Mouse (Mus musculus) embryonic facial prominence, embryonic 14.5 days (tissue): ENCODE measurements at regions not wholly inside any gene's neighbourhood (a gene's known extent, or its start where the extent isn't known, plus 50 kb on each side); places are given as distances from the start of the nearest gene placed in this dataset.

ENCODE experiments used
- ATAC-seq: fragments of 200-750 bp; cut with Nextera tagmentation; 2 replicates; pipeline ENCODE4 v1.8.0; 2017; ENCODE audit warnings: low read depth, moderate number of reproducible peaks, moderate TSS enrichment
- DNase-seq: peaks from one replicate; pipeline ENCODE4 v3.0.0-alpha.2; 2015; ENCODE audit warnings: low spot score
- H3K27ac ChIP-seq: fragments of 300-500 bp; sonication (generic); replicated peaks from 2 replicates; pipeline ENCODE4 v1.5.1; 2014; ENCODE audit warnings: low read depth, mild to moderate bottlenecking, low read length, moderate library complexity
- H3K27me3 ChIP-seq: fragments of 300-500 bp; sonication (generic); replicated peaks from 2 replicates; pipeline ENCODE4 v1.6.1; 2014; ENCODE audit warnings: low read length; ENCODE audit not compliant: control insufficient read depth, insufficient read depth
- H3K36me3 ChIP-seq: fragments of 300-500 bp; sonication (generic); 2 replicates; pipeline ENCODE4 v1.6.1; 2014; ENCODE audit warnings: low read length, mixed read lengths; ENCODE audit not compliant: control insufficient read depth, insufficient read depth
- H3K4me1 ChIP-seq: fragments of 300-500 bp; sonication (generic); 2 replicates; pipeline ENCODE4 v1.6.1; 2014; ENCODE audit warnings: antibody characterized with exemption, low read length; ENCODE audit not compliant: control insufficient read depth, insufficient read depth
- H3K4me2 ChIP-seq: fragments of 300-500 bp; sonication (generic); 2 replicates; pipeline ENCODE4 v1.6.1; 2014; ENCODE audit warnings: low read depth, mild to moderate bottlenecking, low read length, moderate library complexity, mixed read lengths
- H3K4me3 ChIP-seq: fragments of 300-500 bp; sonication (generic); 2 replicates; pipeline ENCODE4 v1.5.1; 2014; ENCODE audit warnings: low read depth, mild to moderate bottlenecking, low read length
- H3K9ac ChIP-seq: fragments of 300-500 bp; sonication (generic); 2 replicates; pipeline ENCODE4 v1.6.1; 2014; ENCODE audit warnings: low read depth, mild to moderate bottlenecking, low read length, moderate library complexity, mixed read lengths
- H3K9me3 ChIP-seq: fragments of 300-500 bp; sonication (generic); 2 replicates; pipeline ENCODE4 v1.6.1; 2016; ENCODE audit warnings: low read length; ENCODE audit not compliant: control insufficient read depth
- WGBS: fragments of 180-500 bp; shearing (Covaris S2); extraction: QIAGEN DNeasy Blood & Tissue Kit; methylation state at CpG from one replicate; pipeline ENCODE4 v1.1.7; 2014; 5-methylcytosine and 5-hydroxymethylcytosine counted together

DNA sequence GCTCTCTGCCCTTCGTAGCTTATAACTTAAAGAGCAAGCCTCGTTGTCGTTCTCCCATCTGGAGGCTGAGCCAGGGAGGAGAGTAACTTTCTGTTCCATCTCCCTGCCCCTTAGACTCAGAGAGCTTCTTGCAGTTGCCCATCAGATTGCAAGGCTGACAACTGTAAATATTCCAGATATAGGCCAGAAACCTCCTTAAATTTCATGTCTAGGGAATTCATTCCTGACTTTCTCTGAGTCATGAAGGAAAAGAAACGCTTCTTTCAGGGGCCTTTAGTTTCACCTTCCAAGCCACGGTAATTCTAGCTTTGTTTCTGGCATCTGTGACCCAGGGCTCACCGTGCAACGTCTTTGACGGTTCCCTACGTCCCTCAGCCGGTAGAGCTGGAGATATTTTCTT lies 220.0 kb upstream of the Srek1ip1 start:
- ATAC-seq: no peak
- WGBS: 35% methylated on average over 10 of the region's 10 CpGs
- Histone ChIP-seq H3K27me3 (no peaks in the 10 kb centered on the region), H3K4me1 (peaks cover 15% of the 10 kb centered on the region), H3K4me2 (no peak overlapping the region), H3K36me3 (no peaks in the 10 kb centered on the region), H3K9me3 (no peaks in the 10 kb centered on the region), H3K4me3 (no peak overlapping the region), H3K27ac (peak overlapping the region; percentile 19; the same call in 1 of the 2 replicates), H3K9ac (no peak overlapping the region)
- DNase-seq: peak; percentile 43

DNA sequence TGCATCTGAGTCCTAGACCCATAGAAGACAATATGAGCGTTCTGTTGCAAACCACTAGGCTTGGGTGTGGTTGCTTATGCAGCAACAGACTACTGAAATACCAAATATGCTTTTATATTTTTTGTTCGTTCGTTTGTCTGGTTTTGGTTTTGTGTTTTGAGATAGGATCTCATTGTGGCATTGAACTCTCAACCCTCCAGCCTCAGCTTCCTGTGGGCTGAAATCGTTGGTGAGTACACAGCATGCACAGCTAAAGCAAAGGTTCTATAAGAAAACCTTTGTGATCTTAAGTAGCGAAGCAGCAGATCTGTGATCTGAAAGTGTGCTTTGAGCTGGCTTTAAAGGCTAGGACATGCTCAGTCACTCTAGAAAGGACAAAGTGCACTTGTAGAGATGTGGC lies 217.9 kb upstream of the Srek1ip1 start:
- no peak for ATAC-seq
- WGBS: 76% methylated on average over 5 of the region's 5 CpGs
- H3K27me3 ChIP-seq: no peaks in the 10 kb centered on the region

DNA sequence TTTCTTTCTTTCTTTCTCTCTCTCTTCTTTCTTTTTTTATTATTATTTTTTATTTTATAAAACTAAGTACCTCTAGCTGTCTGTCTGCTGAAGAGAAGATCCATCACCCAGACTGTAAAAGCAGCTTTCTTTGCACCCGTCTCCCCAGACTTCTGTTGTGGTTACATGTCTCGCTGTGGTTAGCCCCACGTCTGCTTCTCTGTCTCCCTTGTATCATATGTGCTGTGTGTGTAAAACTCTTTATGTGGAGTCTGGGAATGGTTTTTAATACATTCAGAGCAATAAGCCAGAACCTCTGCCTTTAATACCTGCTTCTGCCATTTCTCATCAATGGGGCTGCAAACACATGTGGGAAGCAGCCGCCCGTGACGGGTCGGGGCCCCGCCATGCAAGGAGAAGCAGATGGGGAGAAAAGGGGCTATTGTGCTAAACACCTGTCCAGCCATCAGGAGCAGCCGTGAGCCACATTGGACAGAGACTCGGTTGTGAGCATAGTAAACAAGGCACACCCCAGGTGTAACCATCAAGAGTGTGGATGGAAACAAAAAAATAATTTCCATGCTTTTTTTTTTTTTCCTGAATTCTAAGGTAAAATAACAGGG lies 216.0 kb upstream of the Srek1ip1 start:
- no peaks in the 10 kb centered on the region for H3K27me3 ChIP-seq
- H3K4me3 ChIP-seq: no peak overlapping the region
- H3K4me1 ChIP-seq: peaks cover 24% of the 10 kb centered on the region
- H3K9ac ChIP-seq: no peak overlapping the region
- H3K9me3 ChIP-seq: no peaks in the 10 kb centered on the region
- ATAC-seq (peak; percentile 50; the same call in 1 of the 2 replicates), DNase-seq (peak; percentile 43)
- peak overlapping the region; percentile 23 for H3K4me2 ChIP-seq
- no peaks in the 10 kb centered on the region for H3K36me3 ChIP-seq
- WGBS: 26% methylated on average over 10 of the region's 10 CpGs
- 0 out of 2 replicates have a peak overlapping the region, but pooled peaks have one; percentile 10 for H3K27ac ChIP-seq

More for the DNA sequence above, 217.9 kb upstream of the Srek1ip1 start:
- Histone ChIP-seq H3K4me3 (no peak overlapping the region), H3K27ac (no peak overlapping the region), H3K4me2 (no peak overlapping the region), H3K36me3 (no peaks in the 10 kb centered on the region), H3K9me3 (no peaks in the 10 kb centered on the region), H3K4me1 (peaks cover 15% of the 10 kb centered on the region), H3K9ac (no peak overlapping the region)
- DNase-seq: no peak

DNA sequence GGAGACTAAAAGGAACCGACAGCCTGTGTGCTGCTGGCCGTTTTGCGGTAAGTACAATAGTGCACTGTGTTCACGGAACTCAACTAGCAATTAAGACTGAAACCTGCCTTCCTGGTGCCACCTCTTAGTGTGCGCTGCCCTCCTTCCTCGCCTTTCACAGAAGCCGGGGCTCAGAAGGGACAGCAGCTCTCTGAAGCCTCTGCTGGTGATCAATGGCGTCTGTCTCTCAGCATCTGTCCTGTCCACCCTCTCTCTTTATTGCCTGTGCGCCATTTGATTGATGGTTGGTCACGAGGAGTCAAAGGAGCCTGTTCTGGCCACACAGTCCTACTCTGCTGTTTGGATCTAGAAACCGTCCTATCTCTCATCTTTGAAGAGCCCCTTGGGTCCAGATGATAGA lies 214.4 kb upstream of the Srek1ip1 start:
- no peaks in the 10 kb centered on the region for H3K9me3 ChIP-seq
- H3K4me3 ChIP-seq: no peak overlapping the region
- ATAC-seq (no peak), DNase-seq (no peak)
- H3K27ac ChIP-seq: no peak overlapping the region
- WGBS: 62% methylated on average over 11 of the region's 11 CpGs
- peaks cover 17% of the 10 kb centered on the region for H3K4me1 ChIP-seq
- no peak overlapping the region for H3K9ac ChIP-seq
- no peak overlapping the region for H3K4me2 ChIP-seq
- no peaks in the 10 kb centered on the region for H3K36me3 ChIP-seq
- H3K27me3 ChIP-seq: no peaks in the 10 kb centered on the region

DNA sequence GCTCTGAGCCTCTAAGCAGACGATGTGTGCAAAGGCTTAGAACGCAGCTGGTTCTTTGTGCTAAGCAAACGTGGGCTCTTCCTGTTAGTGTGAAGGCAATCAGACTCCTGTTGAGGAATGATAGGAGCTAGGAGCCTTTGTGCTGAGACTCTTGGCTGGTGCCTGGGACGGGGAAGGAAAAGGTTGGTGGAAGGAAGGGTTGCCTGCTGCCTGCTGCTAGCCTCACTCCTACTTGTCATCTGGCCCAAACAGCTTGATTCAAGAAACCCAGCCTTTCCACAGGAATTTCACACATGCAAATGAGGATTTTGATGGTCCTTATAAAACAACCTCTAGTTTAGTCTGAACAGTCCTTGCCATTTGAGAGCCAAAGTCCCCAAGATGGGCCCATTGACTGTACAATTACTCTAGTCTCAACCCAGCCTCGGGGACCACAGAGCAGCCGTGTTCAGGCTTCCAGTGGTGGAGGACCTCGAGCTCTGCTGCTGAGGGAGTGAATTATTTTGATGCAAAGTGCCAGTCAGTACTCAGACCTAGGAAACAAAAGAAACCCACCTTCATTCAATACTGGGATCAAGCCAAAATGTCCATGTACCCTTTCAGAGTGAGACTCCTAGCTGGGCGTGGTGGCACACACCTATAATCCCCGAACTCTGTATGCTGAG lies 211.5 kb upstream of the Srek1ip1 start:
- 61% methylated on average over 9 of the region's 9 CpGs for WGBS
- no peak for DNase-seq
- no peak overlapping the region for H3K4me2 ChIP-seq
- no peaks in the 10 kb centered on the region for H3K9me3 ChIP-seq
- H3K36me3 ChIP-seq: no peaks in the 10 kb centered on the region
- no peaks in the 10 kb centered on the region for H3K27me3 ChIP-seq
- no peak overlapping the region for H3K9ac ChIP-seq
- H3K4me1 ChIP-seq: peaks cover 22% of the 10 kb centered on the region
- ATAC-seq: no peak
- no peak overlapping the region for H3K4me3 ChIP-seq
- no peak overlapping the region for H3K27ac ChIP-seq
